Mouse (Mus musculus) forebrain, embryonic 11.5 days (tissue): ENCODE results near the gene Hivep2. TPM values are rescaled to one million over a fixed set of nuclear protein-coding genes. Genes with fewer than 3 reads are reported as not detected.

Source experiments
- ATAC-seq: fragments of 200-750 bp; cut with Nextera tagmentation; replicated peaks from 2 replicates; pipeline ENCODE4 v1.8.0; 2017; ENCODE audit warnings: moderate TSS enrichment; ENCODE audit not compliant: low FRiP score
- DNase-seq: peaks from one replicate; pipeline ENCODE4 v3.0.0-alpha.2; 2017; ENCODE audit warnings: low spot score
- H3K27ac ChIP-seq: fragments of 300-500 bp; sonication (generic); 2 replicates; pipeline ENCODE4 v1.5.1; 2014; ENCODE audit warnings: low read depth, low read length
- H3K27me3 ChIP-seq: fragments of 300-500 bp; sonication (generic); 2 replicates; pipeline ENCODE4 v1.6.1; 2014; ENCODE audit warnings: mild to moderate bottlenecking, low read length, mixed read lengths; ENCODE audit not compliant: control insufficient read depth, insufficient read depth
- H3K36me3 ChIP-seq: fragments of 300-500 bp; sonication (generic); 2 replicates; pipeline ENCODE4 v1.6.1; 2014; ENCODE audit warnings: mild to moderate bottlenecking, low read length, moderate library complexity, mixed read lengths; ENCODE audit not compliant: control insufficient read depth, insufficient read depth
- H3K4me1 ChIP-seq: fragments of 300-500 bp; sonication (generic); replicated peaks from 2 replicates; pipeline ENCODE4 v1.6.1; 2014; ENCODE audit warnings: low read length, mixed read lengths; ENCODE audit not compliant: control insufficient read depth, insufficient read depth
- H3K4me2 ChIP-seq: fragments of 300-500 bp; sonication (generic); 2 replicates; pipeline ENCODE4 v1.6.1; 2014; ENCODE audit warnings: low read depth, mild to moderate bottlenecking, low read length, moderate library complexity, mixed read lengths; ENCODE audit not compliant: severe bottlenecking
- H3K4me3 ChIP-seq: fragments of 300-500 bp; sonication (generic); 2 replicates; pipeline ENCODE4 v1.5.1; 2014; ENCODE audit warnings: low read depth, low read length
- H3K9ac ChIP-seq: fragments of 300-500 bp; sonication (generic); 2 replicates; pipeline ENCODE4 v1.6.1; 2014; ENCODE audit warnings: low read length
- H3K9me3 ChIP-seq: fragments of 300-500 bp; sonication (generic); 2 replicates; pipeline ENCODE4 v1.6.1; 2016; ENCODE audit warnings: low read length, mixed read lengths; ENCODE audit not compliant: control insufficient read depth
- WGBS: fragments of 180-500 bp; shearing (Covaris S2); extraction: QIAGEN DNeasy Blood & Tissue Kit; methylation state at CpG from one replicate; pipeline ENCODE4 v1.1.7; 2014; 5-methylcytosine and 5-hydroxymethylcytosine counted together
- polyA plus RNA-seq: library from polyadenylated mRNA; unstranded; fragments of >200 nt; fragmentation: Nextera tagmentation; extraction: Ambion mirVana; gene quantifications from 2 replicates; pipeline ENCODE4 v1.2.1, GENCODE M21; 2014

The Hivep2 gene
- polyA plus RNA-seq, 1 experiment from 2014 or later: 4.7 TPM

DNA sequence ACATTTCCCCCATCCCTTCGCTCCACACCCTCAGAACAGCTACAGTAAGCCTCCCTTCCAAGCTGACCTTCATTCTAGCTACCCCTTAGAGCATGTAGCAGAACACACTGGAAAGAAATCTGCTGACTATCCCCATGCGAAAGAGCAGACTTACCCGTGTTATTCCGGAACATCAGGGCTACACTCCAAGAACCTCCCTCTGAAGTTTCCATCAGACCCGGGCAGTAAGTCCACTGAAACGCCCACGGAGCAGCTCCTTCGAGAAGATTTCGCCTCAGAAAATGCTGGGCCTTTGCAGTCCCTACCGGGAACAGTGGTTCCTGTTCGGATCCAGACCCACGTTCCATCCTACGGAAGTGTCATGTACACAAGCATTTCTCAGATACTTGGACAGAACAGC lies 165.4 kb downstream of the Hivep2 start:
- WGBS: 97% methylated on average over 13 of the region's 13 CpGs
- no peak overlapping the region for H3K27ac ChIP-seq
- no peaks in the 10 kb centered on the region for H3K27me3 ChIP-seq
- peaks cover 2% of the 10 kb centered on the region; the same call in 1 of the 2 replicates for H3K36me3 ChIP-seq
- H3K9ac ChIP-seq: no peak overlapping the region
- no peak overlapping the region for H3K4me3 ChIP-seq
- ATAC-seq: no peak
- H3K9me3 ChIP-seq: no peaks in the 10 kb centered on the region
- no peak for DNase-seq
- H3K4me2 ChIP-seq: no peak overlapping the region
- H3K4me1 ChIP-seq: no peaks in the 10 kb centered on the region

GRCm38 (mm10) chr10:14132061-14132460 lies 166.2 kb downstream of the Hivep2 start:
- Histone ChIP-seq H3K9ac (no peak overlapping the region), H3K4me1 (no peaks in the 10 kb centered on the region), H3K4me2 (no peak overlapping the region), H3K27me3 (no peaks in the 10 kb centered on the region), H3K9me3 (no peaks in the 10 kb centered on the region), H3K36me3 (peaks cover 2% of the 10 kb centered on the region; the same call in 1 of the 2 replicates), H3K4me3 (no peak overlapping the region), H3K27ac (no peak overlapping the region)
- DNase-seq (no peak), ATAC-seq (no peak)
- WGBS: 88% methylated on average over 17 of the region's 17 CpGs

DNA sequence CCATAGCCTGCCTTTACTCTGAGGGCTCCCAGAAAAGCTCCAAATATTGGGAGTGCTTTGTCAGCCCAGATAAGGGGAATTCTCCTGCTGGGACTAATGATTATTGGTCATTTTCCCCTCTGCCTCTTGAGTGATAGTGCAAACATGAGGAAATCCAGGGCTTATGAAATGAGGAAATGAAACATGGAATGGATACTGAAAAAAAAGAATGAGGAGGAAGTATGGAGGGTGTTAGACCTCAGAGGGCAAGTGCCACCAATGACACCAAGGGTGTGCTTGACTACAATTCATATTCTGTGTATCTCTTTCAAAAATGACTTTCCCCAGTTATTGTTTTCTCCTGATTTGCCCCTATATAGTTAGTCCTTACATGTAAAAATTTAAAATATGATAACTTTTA lies 167.1 kb downstream of the Hivep2 start:
- Histone ChIP-seq H3K4me1 (no peaks in the 10 kb centered on the region), H3K36me3 (peaks cover 2% of the 10 kb centered on the region; the same call in 1 of the 2 replicates), H3K27ac (no peak overlapping the region), H3K4me3 (no peak overlapping the region), H3K27me3 (no peaks in the 10 kb centered on the region), H3K9me3 (no peaks in the 10 kb centered on the region), H3K4me2 (no peak overlapping the region), H3K9ac (no peak overlapping the region)
- ATAC-seq (no peak), DNase-seq (no peak)

DNA sequence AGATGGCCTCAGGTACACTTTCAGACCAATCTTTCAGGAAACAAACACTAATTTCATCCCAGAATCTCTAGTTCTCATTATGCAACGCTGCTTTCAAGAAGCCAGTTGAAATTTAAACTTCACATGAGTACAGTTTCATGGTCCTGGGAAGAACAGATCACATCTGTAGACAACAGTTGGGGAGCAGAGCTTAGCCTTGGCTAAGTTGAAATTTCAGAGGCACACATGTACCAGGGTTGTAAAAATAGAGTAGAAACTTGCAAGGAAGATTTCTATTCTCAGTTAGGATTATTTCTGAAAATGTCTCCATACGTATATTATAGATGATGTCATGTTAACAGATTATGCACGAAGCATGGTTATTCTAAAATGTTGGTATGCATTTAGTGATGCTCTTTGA lies 172.8 kb downstream of the Hivep2 start:
- ATAC-seq (no peak), DNase-seq (no peak)
- no peaks in the 10 kb centered on the region for H3K4me1 ChIP-seq
- no peaks in the 10 kb centered on the region for H3K9me3 ChIP-seq
- H3K36me3 ChIP-seq: no peaks in the 10 kb centered on the region
- H3K9ac ChIP-seq: no peak overlapping the region
- WGBS: 88% methylated on average over 3 of the region's 3 CpGs
- no peak overlapping the region for H3K4me2 ChIP-seq
- H3K4me3 ChIP-seq: no peak overlapping the region
- no peaks in the 10 kb centered on the region for H3K27me3 ChIP-seq
- H3K27ac ChIP-seq: no peak overlapping the region

DNA sequence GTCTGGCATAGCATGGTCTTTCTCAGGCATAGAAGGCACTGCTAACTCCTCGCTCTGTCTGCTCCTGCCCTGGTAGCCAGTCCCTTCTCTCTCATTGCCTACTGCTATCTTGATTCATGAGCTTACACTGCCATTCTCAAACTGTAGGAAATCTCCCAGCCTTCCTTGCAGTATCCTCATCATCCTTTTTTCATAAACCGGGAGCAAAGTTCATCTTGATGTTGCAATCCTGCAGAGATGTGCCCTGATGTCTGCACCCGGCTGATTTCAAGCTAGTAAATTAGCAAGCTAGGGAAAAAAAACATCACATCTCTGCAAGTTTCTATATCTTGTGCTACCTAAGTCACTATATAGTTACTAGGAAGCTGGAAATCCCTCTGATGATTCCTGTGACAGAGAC lies 179.0 kb downstream of the Hivep2 start:
- no peak for DNase-seq
- Histone ChIP-seq H3K9ac (no peak overlapping the region), H3K4me1 (no peaks in the 10 kb centered on the region), H3K36me3 (no peaks in the 10 kb centered on the region; the same call in 1 of the 2 replicates), H3K27ac (no peak overlapping the region), H3K4me2 (no peak overlapping the region), H3K4me3 (no peak overlapping the region), H3K27me3 (no peaks in the 10 kb centered on the region), H3K9me3 (no peaks in the 10 kb centered on the region)
- whole genome bisulfite sequencing: 88% methylated on average over 3 of the region's 3 CpGs
- ATAC-seq: no peak

DNA sequence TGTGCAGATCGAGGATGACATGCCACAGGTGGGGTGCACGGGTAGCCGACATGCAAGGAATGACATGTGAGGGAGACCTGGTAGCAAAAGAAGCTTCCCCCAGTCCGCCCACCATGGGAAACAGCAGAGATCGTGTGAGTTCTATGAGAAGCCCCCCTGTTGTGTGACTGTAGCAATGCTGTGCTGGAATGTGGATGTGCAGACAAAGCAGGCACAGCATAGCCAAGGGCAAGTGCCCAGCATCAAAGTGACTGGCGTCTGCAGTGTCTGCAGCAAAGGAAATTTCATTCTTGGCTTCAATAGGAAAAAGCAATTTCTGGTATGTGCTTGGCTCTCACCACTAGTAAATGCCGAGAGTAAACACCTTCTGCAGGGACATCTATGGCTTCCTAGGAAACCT lies 199.0 kb downstream of the Hivep2 start:
- Histone ChIP-seq H3K4me3 (no peak overlapping the region), H3K27ac (no peak overlapping the region), H3K4me1 (peaks cover 3% of the 10 kb centered on the region; the same call in 1 of the 2 replicates), H3K4me2 (no peak overlapping the region), H3K9me3 (no peaks in the 10 kb centered on the region), H3K36me3 (no peaks in the 10 kb centered on the region), H3K9ac (no peak overlapping the region), H3K27me3 (no peaks in the 10 kb centered on the region)
- WGBS: 51% methylated on average over 7 of the region's 7 CpGs
- ATAC-seq (peak; percentile 60), DNase-seq (peak; percentile 62)

DNA sequence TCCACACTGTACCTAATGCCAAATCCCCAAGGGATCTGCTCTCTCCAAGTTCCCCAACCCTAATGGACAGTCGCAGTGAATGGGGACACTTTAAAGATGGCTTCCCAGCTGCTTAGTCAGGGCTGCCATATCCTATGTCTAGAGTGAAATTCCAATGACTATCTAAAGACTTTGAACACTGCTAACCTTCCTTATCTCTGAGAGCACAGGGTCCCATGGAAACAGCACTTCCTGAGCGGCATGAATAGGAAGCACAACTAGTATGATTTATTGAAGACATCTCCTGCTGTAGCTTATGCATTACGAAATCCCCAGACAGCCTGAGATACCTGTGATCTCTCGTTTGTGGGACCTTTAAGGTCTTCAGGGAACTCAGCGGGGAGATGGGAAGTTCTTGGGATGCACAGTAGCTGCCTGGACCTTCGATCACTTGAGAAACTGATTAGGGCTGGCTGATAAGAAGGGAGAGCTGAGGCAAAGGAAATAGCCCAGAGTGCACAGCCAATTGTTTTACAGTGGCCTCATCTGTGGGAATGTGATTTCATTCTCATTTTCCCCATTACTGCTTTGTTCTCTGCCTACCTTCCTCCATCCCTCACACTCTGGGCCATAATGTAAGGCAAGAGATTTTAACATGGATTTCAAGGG lies 202.4 kb downstream of the Hivep2 start:
- ATAC-seq (no peak), DNase-seq (no peak)
- H3K4me3 ChIP-seq: no peak overlapping the region
- 86% methylated on average over 6 of the region's 6 CpGs for WGBS
- H3K27me3 ChIP-seq: no peaks in the 10 kb centered on the region
- H3K36me3 ChIP-seq: no peaks in the 10 kb centered on the region
- no peak overlapping the region for H3K9ac ChIP-seq
- H3K4me2 ChIP-seq: no peak overlapping the region
- H3K4me1 ChIP-seq: peaks cover 3% of the 10 kb centered on the region; the same call in 1 of the 2 replicates
- no peaks in the 10 kb centered on the region for H3K9me3 ChIP-seq
- no peak overlapping the region for H3K27ac ChIP-seq

DNA sequence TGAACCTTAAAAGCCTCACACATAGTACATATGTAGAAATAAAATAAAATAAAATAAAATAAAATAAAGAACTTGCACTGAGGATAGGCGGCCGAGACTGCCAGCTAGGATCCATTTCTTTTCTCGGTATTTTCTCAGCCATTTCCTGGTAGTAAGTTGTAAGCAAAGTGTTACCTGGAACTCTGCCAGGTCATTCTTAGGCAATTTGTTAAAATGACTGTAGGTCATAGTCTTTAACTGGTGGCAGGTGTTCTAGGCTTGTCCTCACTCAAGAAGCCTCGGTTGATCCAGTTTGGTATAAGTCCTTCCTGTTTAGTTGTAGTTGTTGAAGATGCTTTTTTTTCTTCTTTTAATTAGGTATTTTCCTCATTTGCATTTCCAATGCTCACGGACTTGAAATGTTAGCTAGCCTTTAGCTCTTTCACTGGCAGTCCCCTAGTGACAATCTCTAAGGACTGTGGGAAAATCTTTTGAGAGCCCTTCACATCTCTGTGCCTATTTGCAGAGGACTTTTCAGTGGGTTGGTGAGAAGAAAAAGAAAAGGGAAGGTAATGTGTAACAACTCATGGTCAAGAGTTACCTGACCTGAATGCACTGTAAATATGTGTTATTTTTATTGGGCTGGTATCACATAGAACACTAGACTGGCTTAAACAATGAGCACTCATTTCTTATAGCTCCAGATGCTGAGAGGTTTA lies 203.1 kb downstream of the Hivep2 start:
- Histone ChIP-seq H3K27me3 (no peaks in the 10 kb centered on the region), H3K36me3 (no peaks in the 10 kb centered on the region), H3K4me1 (peaks cover 3% of the 10 kb centered on the region; the same call in 1 of the 2 replicates), H3K27ac (no peak overlapping the region), H3K9ac (no peak overlapping the region), H3K4me2 (no peak overlapping the region), H3K9me3 (no peaks in the 10 kb centered on the region), H3K4me3 (no peak overlapping the region)
- WGBS: 87% methylated on average over 5 of the region's 5 CpGs
- ATAC-seq (no peak), DNase-seq (no peak)

- Histone ChIP-seq H3K27me3 (no peaks in the 10 kb centered on the region), H3K4me3 (no peak overlapping the region), H3K4me2 (no peak overlapping the region), H3K4me1 (no peaks in the 10 kb centered on the region), H3K9me3 (no peaks in the 10 kb centered on the region), H3K27ac (no peak overlapping the region), H3K36me3 (no peaks in the 10 kb centered on the region), H3K9ac (no peak overlapping the region)
- ATAC-seq (no peak), DNase-seq (no peak)
- WGBS: 79% methylated on average over 4 of the region's 4 CpGs
Measured at GRCm38 (mm10) chr10:14174124-14174523, 208.2 kb downstream of the Hivep2 start.
